Mouse (Mus musculus) megakaryocyte-erythroid progenitor cell, adult 5 weeks (primary cell): ENCODE data around the gene Adamts1. TPM values are rescaled to one million over a fixed set of nuclear protein-coding genes. Genes with fewer than 3 reads are reported as not detected.

Experiments used
- polyA plus RNA-seq: library from polyadenylated mRNA; stranded (reverse); fragments of >175 nt; gene quantifications from 2 replicates; pipeline ENCODE4 v1.2.3, GENCODE M21; 2012

The Adamts1 gene
- polyA plus RNA-seq = 0.50 and 0.70 TPM in 2 replicates

DNA sequence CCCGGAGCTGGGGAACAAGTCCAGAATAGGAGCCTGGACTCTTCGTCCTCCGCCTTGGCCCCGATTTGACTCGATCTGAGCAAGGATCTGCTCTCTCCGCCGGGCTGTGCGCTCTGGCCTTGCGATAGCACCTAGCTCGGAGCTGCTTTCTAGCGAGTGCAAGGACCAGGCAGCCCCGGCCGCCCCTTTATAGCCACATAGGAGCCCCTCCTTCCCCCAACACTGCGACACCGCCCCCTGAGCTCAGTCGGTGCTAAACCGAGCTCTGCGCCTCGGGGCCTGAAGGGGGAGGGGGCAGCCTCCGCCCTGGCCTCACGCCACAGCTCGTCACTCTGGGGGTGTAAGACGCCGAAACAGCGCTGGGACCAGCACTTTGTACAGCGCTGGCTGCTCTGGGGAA, at the start of gene Adamts1:
Adamts1 (minus strand) TSS at position 160 of the 400 bp plus-strand sequence.

Other genes with a start within 250 kb of the Adamts1 start
- gene Cyyr1, start 249.7 kb downstream of the Adamts1 start, polyA plus RNA-seq = 0.09 and 0.57 TPM in 2 replicates
- gene Adamts5, start 98.7 kb upstream of the Adamts1 start, polyA plus RNA-seq = 0.01 TPM in 1 of 2 replicates, not detected in the other